Mouse (Mus musculus) neural tube, embryonic 14.5 days (tissue): ENCODE results near the gene Pikfyve. TPM values are rescaled to one million over a fixed set of nuclear protein-coding genes. Genes with fewer than 3 reads are reported as not detected.
A peak's percentile ranks its signal among the peaks of the same experiment; 100 is the strongest.

Experiments
- ATAC-seq: fragments of 200-750 bp; cut with Nextera tagmentation; 2 replicates; pipeline ENCODE4 v1.8.0; 2017; ENCODE audit warnings: low read depth, mild to moderate bottlenecking, moderate TSS enrichment, moderate library complexity
- H3K27ac ChIP-seq: fragments of 300-500 bp; sonication (generic); 2 replicates; pipeline ENCODE4 v1.5.1; 2014; ENCODE audit warnings: low read depth, mild to moderate bottlenecking, control low read depth, low read length, moderate library complexity, mixed read lengths
- H3K27me3 ChIP-seq: fragments of 300-500 bp; sonication (generic); 2 replicates; pipeline ENCODE4 v1.6.1; 2014; ENCODE audit warnings: low read length; ENCODE audit not compliant: control insufficient read depth, insufficient read depth
- H3K36me3 ChIP-seq: fragments of 300-500 bp; sonication (generic); 2 replicates; pipeline ENCODE4 v1.6.1; 2014; ENCODE audit warnings: low read length, mixed read lengths; ENCODE audit not compliant: control insufficient read depth, insufficient read depth
- H3K4me1 ChIP-seq: fragments of 300-500 bp; sonication (generic); 2 replicates; pipeline ENCODE4 v1.6.1; 2014; ENCODE audit warnings: low read length; ENCODE audit not compliant: control insufficient read depth, insufficient read depth
- H3K4me2 ChIP-seq: fragments of 300-500 bp; sonication (generic); 2 replicates; pipeline ENCODE4 v1.6.1; 2014; ENCODE audit warnings: mild to moderate bottlenecking, low read depth, low read length, control low read depth
- H3K4me3 ChIP-seq: fragments of 300-500 bp; sonication (generic); 2 replicates; pipeline ENCODE4 v1.5.1; 2014; ENCODE audit warnings: low read depth, low read length, control low read depth, mixed read lengths
- H3K9ac ChIP-seq: fragments of 300-500 bp; sonication (generic); replicated peaks from 2 replicates; pipeline ENCODE4 v1.6.1; 2014; ENCODE audit warnings: low read depth, mild to moderate bottlenecking, control low read depth, low read length, mixed read lengths
- H3K9me3 ChIP-seq: fragments of 300-500 bp; sonication (generic); 2 replicates; pipeline ENCODE4 v1.6.1; 2016; ENCODE audit warnings: low read length; ENCODE audit not compliant: control insufficient read depth
- WGBS: fragments of 180-500 bp; shearing (Covaris S2); extraction: QIAGEN DNeasy Blood & Tissue Kit; methylation state at CpG from one replicate; pipeline ENCODE4 v1.1.7; 2014; 5-methylcytosine and 5-hydroxymethylcytosine counted together
- polyA plus RNA-seq: library from polyadenylated mRNA; unstranded; fragments of >200 nt; fragmentation: Nextera tagmentation; extraction: Ambion mirVana; gene quantifications from 2 replicates; pipeline ENCODE4 v1.2.1, GENCODE M21; 2014

The Pikfyve gene
- polyA plus RNA-seq, 1 experiment from 2014 or later, result 22.3 TPM

- Histone ChIP-seq H3K4me3 (no peak overlapping the region), H3K27me3 (no peaks in the 10 kb centered on the region), H3K9ac (no peak overlapping the region), H3K4me2 (no peak overlapping the region), H3K36me3 (peaks cover 12% of the 10 kb centered on the region; the same call in 1 of the 2 replicates), H3K27ac (no peak overlapping the region), H3K4me1 (no peaks in the 10 kb centered on the region), H3K9me3 (no peaks in the 10 kb centered on the region)
- no peak for ATAC-seq
- 94% methylated on average over 1 of the region's 1 CpGs for WGBS
Observed at GRCm38 (mm10) chr1:65230566-65230965, 44.1 kb downstream of the Pikfyve start.

DNA sequence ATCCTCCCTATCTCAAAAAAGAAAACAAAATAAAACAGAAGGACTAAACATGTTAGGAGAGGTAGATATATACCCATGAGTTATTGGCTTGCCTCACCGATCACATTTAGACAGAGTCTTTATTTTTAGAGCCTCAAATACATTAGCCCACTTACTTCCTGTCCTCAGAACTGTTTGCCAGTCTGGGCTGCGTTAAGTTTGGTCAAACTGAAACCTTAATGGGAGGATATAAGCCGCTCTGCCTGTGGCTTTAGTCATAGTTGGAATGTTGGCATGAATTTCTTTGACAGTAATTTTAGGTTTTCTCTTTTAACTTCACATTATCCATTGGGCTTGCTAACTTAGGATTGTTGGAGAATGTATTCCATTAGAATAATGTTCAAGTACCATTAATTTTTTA is 51.2 kb downstream of the Pikfyve start:
- Histone ChIP-seq H3K4me3 (no peak overlapping the region), H3K9me3 (no peaks in the 10 kb centered on the region), H3K4me1 (no peaks in the 10 kb centered on the region), H3K27ac (no peak overlapping the region), H3K9ac (no peak overlapping the region), H3K4me2 (no peak overlapping the region), H3K36me3 (peaks cover 25% of the 10 kb centered on the region), H3K27me3 (no peaks in the 10 kb centered on the region)
- ATAC-seq, result no peak
- 95% methylated on average over 3 of the region's 3 CpGs for WGBS

DNA sequence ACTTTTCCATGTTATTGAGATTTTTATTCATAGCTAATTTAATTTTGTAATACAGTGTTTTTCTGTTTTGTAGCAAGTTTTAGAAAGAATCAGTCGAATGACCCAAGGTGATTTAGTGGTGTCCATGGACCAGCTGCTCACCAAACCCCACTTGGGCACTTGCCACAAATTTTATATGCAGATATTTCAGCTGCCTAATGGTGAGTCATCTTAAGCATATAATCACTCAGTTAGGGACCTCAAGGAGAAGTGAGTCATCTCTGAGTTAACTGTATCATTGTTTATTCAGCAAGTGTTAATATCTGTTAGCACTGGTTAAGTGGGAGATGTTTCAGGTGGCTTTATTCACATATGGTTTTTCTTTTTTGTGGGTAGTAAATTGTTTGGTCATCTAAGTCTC is 59.2 kb downstream of the Pikfyve start:
- H3K9ac ChIP-seq, result no peak overlapping the region
- H3K4me2 ChIP-seq, result no peak overlapping the region
- peaks cover 13% of the 10 kb centered on the region; the same call in 1 of the 2 replicates for H3K36me3 ChIP-seq
- H3K9me3 ChIP-seq, result no peaks in the 10 kb centered on the region
- no peaks in the 10 kb centered on the region for H3K4me1 ChIP-seq
- no peaks in the 10 kb centered on the region for H3K27me3 ChIP-seq
- no peak for ATAC-seq
- WGBS, result 88% methylated on average over 1 of the region's 1 CpGs
- H3K4me3 ChIP-seq, result no peak overlapping the region
- H3K27ac ChIP-seq, result no peak overlapping the region

DNA sequence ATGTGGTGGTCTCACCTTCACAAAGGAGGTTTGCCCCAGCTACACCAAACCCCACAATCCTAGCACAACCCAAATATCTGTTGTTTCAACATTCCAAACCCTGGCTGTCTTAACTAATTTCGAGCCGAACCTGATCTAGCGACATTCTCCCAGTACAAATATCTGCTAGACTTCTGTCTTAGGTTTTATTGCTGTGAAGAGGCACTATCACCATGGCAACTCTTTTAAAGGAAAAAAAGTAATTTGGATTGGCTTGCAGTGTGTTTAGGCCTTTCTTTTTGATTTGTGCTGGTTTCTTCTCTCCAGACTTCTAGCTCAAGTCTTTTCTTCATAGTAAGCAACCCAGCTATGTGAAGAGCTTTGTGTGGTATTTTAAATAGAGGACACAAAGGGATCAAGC is 94.0 kb downstream of the Pikfyve start:
- H3K27ac ChIP-seq, result no peak overlapping the region
- WGBS, result 15% methylated on average over 3 of the region's 3 CpGs
- H3K9me3 ChIP-seq, result no peaks in the 10 kb centered on the region
- H3K4me2 ChIP-seq, result no peak overlapping the region
- no peak overlapping the region for H3K4me3 ChIP-seq
- no peaks in the 10 kb centered on the region for H3K27me3 ChIP-seq
- ATAC-seq, result no peak
- no peaks in the 10 kb centered on the region for H3K36me3 ChIP-seq
- no peaks in the 10 kb centered on the region for H3K4me1 ChIP-seq
- H3K9ac ChIP-seq, result no peak overlapping the region

DNA sequence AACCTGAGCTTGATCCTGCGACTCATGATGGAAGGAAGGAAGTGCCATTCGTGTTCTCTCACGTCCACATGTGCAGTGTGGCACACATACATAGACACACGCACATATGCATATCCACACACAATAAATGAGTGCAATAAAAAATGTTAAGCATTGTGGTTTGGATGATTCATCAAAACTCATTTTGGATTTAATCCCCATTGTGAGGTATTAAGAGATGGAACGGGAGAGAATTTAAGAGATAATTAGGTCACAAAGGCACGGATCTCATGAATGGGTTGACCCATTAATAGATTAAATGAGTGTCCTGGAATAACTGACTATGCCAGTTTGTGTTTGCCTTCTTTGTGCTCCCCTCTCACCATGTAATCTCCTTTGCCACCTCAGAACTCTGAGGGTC is 95.3 kb downstream of the Pikfyve start, which contains the start of gene Pth2r:
Gene Pth2r, plus strand, starts transcription at position 301 of the 400 bp plus-strand sequence.
- H3K9ac ChIP-seq, result no peak within 1 kb of the TSS
- H3K27ac ChIP-seq, result no peak within 1 kb of the TSS
- no peaks in the 10 kb centered on the region for H3K4me1 ChIP-seq
- no peaks in the 10 kb centered on the region for H3K36me3 ChIP-seq
- H3K9me3 ChIP-seq, result no peaks in the 10 kb centered on the region
- H3K4me3 ChIP-seq, result no peak within 1 kb of the TSS
- no peak for ATAC-seq
- no peak within 1 kb of the TSS for H3K4me2 ChIP-seq
- 81% methylated on average over 6 of the region's 6 CpGs for WGBS
- H3K27me3 ChIP-seq, result no peaks in the 10 kb centered on the region

GRCm38 (mm10) chr1:65282766-65283165 is 96.3 kb downstream of the Pikfyve start:
- no peak overlapping the region for H3K27ac ChIP-seq
- H3K4me1 ChIP-seq, result no peaks in the 10 kb centered on the region
- ATAC-seq, result peak; percentile 71; the same call in 1 of the 2 replicates
- H3K9me3 ChIP-seq, result no peaks in the 10 kb centered on the region
- no peak overlapping the region for H3K4me2 ChIP-seq
- no peak overlapping the region for H3K9ac ChIP-seq
- no peak overlapping the region for H3K4me3 ChIP-seq
- H3K27me3 ChIP-seq, result no peaks in the 10 kb centered on the region
- 9% methylated on average over 6 of the region's 6 CpGs for WGBS
- H3K36me3 ChIP-seq, result no peaks in the 10 kb centered on the region

DNA sequence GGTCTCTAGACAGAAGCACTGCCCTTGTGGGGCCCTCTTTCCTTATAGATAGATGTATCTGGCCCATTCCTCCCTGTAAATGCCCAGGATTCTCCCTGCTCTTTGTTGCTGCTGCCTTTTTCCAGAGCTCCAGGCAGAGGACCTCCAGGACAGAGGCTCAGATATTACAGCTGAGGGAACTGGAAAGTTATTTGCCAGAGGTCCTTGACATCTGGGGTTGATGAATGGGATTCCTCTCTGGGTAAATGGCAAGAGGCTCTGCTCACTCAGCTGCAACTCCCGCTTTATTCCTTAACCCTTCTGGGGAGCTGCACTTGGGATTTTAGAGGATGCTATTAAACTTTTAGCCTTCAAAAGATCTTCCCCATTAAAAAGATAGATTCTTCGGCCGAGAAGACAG is 122.0 kb downstream of the Pikfyve start:
- no peak overlapping the region for H3K4me2 ChIP-seq
- H3K9ac ChIP-seq, result no peak overlapping the region
- no peaks in the 10 kb centered on the region for H3K36me3 ChIP-seq
- 67% methylated on average over 3 of the region's 3 CpGs for WGBS
- H3K27me3 ChIP-seq, result 0 out of 2 replicates have a peak, but pooled peaks cover 3% of the 10 kb centered on the region
- no peak overlapping the region for H3K27ac ChIP-seq
- H3K4me1 ChIP-seq, result 0 out of 2 replicates have a peak, but pooled peaks cover 4% of the 10 kb centered on the region
- H3K9me3 ChIP-seq, result no peaks in the 10 kb centered on the region
- H3K4me3 ChIP-seq, result no peak overlapping the region
- ATAC-seq, result no peak

- H3K36me3 ChIP-seq, result no peaks in the 10 kb centered on the region
- H3K27ac ChIP-seq, result no peak overlapping the region
- H3K27me3 ChIP-seq, result 0 out of 2 replicates have a peak, but pooled peaks cover 3% of the 10 kb centered on the region
- H3K4me2 ChIP-seq, result peak overlapping the region; percentile 94
- H3K4me1 ChIP-seq, result peaks cover 7% of the 10 kb centered on the region; the same call in 1 of the 2 replicates
- no peaks in the 10 kb centered on the region for H3K9me3 ChIP-seq
- peak; percentile 39; the same call in 1 of the 2 replicates for ATAC-seq
- peak overlapping the region; percentile 36 for H3K4me3 ChIP-seq
- WGBS, result 3% methylated on average over 29 of the region's 29 CpGs
- H3K9ac ChIP-seq, result peak overlapping the region; percentile 42; the same call in 1 of the 2 replicates
Observed at GRCm38 (mm10) chr1:65311214-65311933, 124.9 kb downstream of the Pikfyve start.

DNA sequence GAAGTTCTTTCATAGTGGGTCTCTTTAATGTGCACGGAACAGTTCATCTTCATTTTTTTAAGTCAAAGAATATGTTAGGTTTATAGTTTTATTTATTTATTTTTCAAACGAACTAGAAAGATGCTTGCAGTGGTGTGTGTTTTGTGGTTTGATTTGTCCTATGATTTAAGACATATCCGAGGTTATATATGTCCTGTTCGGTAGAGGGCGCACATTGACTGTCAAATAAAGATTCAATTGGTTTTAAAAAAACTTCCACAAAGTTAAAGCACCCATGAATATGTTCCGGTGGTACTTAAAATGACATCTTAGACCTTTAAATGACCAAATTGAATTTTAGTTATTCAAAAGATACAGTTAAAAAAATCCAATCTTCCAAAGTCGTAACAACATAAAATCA is 125.6 kb downstream of the Pikfyve start:
- peak overlapping the region; percentile 94 for H3K4me2 ChIP-seq
- no peaks in the 10 kb centered on the region for H3K9me3 ChIP-seq
- H3K27ac ChIP-seq, result no peak overlapping the region
- WGBS, result 12% methylated on average over 7 of the region's 7 CpGs
- H3K4me1 ChIP-seq, result peaks cover 7% of the 10 kb centered on the region; the same call in 1 of the 2 replicates
- no peaks in the 10 kb centered on the region for H3K36me3 ChIP-seq
- H3K4me3 ChIP-seq, result peak overlapping the region; percentile 36
- no peak for ATAC-seq
- peak overlapping the region; percentile 42; the same call in 1 of the 2 replicates for H3K9ac ChIP-seq
- 0 out of 2 replicates have a peak, but pooled peaks cover 3% of the 10 kb centered on the region for H3K27me3 ChIP-seq
